Mouse (Mus musculus): ENCODE data around the gene Clec1a. TPM values are rescaled to one million over a fixed set of nuclear protein-coding genes. Genes with fewer than 3 reads are reported as not detected.

The Clec1a gene
- polyA plus RNA-seq, 1 experiment from 2014 or later, result 1.4 TPM

DNA sequence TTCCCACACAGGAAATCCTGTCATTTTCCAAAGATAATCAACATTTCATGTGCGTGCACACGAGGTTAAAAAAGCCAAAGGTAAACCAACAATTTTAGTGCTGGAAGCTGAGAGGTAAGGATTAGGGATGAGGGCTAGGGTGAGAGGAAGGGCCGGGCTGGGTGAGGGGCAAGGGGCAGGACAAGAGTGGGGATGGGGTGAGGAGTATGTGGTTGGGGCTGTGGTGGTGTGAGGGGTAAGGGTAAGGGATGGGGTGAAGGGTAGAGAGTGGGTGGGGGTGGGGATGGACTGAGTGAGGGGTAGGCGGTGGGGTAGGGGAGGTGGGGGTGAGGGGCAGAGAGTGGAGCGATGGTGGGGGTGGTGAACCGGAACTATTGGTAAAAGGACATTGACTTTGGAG, 58.1 kb downstream of the Clec1a start:
- ATAC-seq (ENCODE audit: low FRiP score) (no peak), DNase-seq (ENCODE audit: low spot score) (no peak)
- Histone ChIP-seq H3K27ac (ENCODE audit: low read depth, low read length) (no peak overlapping the region), H3K27me3 (ENCODE audit: control insufficient read depth, insufficient read depth, low read length) (no peaks in the 10 kb centered on the region), H3K4me3 (ENCODE audit: low read depth, low read length) (no peak overlapping the region), H3K9ac (ENCODE audit: low read depth, low read length) (no peak overlapping the region), H3K36me3 (ENCODE audit: control insufficient read depth, insufficient read depth, low read length) (no peaks in the 10 kb centered on the region), H3K9me3 (ENCODE audit: control insufficient read depth, low read length) (no peaks in the 10 kb centered on the region), H3K4me1 (replicated peaks; ENCODE audit: control insufficient read depth, insufficient read depth, low read length) (no peaks in the 10 kb centered on the region), H3K4me2 (replicated peaks; ENCODE audit: low read depth, low read length) (no peak overlapping the region)
- WGBS, result 76% methylated on average over 6 of the region's 6 CpGs

DNA sequence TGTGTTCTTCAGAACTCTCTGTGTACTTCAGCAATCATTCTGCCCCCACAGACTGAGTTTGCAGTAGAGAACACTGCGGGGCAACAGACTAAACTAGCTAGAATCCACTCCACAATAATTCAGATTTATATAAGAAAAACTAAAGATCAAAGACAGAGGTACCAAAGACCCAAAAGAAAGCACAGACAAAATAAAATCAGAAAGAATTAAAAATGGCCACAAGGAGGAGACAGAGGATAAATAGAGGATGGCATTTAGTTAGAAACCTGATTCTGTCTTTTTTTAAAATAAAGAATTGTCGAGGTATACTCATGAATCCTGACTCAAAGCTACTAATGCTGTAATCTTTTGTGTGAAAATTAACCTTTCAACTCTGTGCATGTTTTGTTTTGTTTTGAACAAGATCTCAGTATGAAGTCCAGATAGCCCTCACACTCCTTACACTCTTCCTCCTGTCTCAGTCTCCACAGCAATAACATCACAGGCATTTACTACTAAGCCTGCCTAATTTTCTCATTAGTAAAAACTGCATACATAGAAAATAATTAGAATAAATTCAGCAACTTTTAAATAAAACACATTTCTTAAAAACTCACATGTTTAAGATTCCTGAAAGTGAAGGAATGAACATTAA, 58.6 kb downstream of the Clec1a start:
- Histone ChIP-seq H3K27ac (ENCODE audit: low read depth, low read length) (no peak overlapping the region), H3K9me3 (ENCODE audit: control insufficient read depth, low read length) (no peaks in the 10 kb centered on the region), H3K36me3 (ENCODE audit: control insufficient read depth, insufficient read depth, low read length) (no peaks in the 10 kb centered on the region), H3K4me2 (replicated peaks; ENCODE audit: low read depth, low read length) (no peak overlapping the region), H3K27me3 (ENCODE audit: control insufficient read depth, insufficient read depth, low read length) (no peaks in the 10 kb centered on the region), H3K4me3 (ENCODE audit: low read depth, low read length) (no peak overlapping the region), H3K4me1 (replicated peaks; ENCODE audit: control insufficient read depth, insufficient read depth, low read length) (no peaks in the 10 kb centered on the region), H3K9ac (ENCODE audit: low read depth, low read length) (no peak overlapping the region)
- ATAC-seq (ENCODE audit: low FRiP score) (no peak), DNase-seq (ENCODE audit: low spot score) (no peak)
- WGBS, result 41% methylated on average over 2 of the region's 2 CpGs

DNA sequence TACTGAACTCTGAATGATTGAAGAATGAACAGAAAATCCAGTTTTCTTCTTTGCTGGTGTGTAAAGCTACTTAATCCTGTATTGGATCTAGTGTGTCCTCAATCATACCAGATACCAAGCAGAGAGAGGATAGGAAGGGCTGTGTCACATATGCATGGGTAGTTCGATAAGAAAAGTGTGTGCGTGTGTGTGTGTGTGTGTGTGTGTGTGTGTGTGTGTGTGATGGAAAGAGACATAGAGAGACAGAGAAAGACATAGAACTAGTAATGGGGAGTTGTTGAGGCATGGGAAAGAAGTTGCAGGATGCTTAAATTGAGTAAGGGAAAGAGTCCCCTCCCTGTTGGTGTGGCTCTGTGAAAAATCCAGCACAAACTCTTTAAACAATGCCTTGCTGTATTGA, 66.0 kb downstream of the Clec1a start, which contains the start of gene Clec12b:
TSS of gene Clec12b (minus strand) at position 101 of the 400 bp plus-strand sequence.
- WGBS, result 81% methylated on average over 2 of the region's 2 CpGs
- no peaks in the 10 kb centered on the region for H3K36me3 ChIP-seq (ENCODE audit: control insufficient read depth, insufficient read depth, low read length)
- no peak within 1 kb of the TSS for H3K27ac ChIP-seq (ENCODE audit: low read depth, low read length)
- H3K4me3 ChIP-seq (ENCODE audit: low read depth, low read length), result no peak within 1 kb of the TSS
- no peak for ATAC-seq (ENCODE audit: low FRiP score)
- H3K27me3 ChIP-seq (ENCODE audit: control insufficient read depth, insufficient read depth, low read length), result no peaks in the 10 kb centered on the region
- no peak within 1 kb of the TSS for H3K9ac ChIP-seq (ENCODE audit: low read depth, low read length)
- no peak within 1 kb of the TSS for H3K4me2 ChIP-seq (replicated peaks; ENCODE audit: low read depth, low read length)
- DNase-seq (ENCODE audit: low spot score), result no peak
- H3K9me3 ChIP-seq (ENCODE audit: control insufficient read depth, low read length), result no peaks in the 10 kb centered on the region
- H3K4me1 ChIP-seq (replicated peaks; ENCODE audit: control insufficient read depth, insufficient read depth, low read length), result no peaks in the 10 kb centered on the region

DNA sequence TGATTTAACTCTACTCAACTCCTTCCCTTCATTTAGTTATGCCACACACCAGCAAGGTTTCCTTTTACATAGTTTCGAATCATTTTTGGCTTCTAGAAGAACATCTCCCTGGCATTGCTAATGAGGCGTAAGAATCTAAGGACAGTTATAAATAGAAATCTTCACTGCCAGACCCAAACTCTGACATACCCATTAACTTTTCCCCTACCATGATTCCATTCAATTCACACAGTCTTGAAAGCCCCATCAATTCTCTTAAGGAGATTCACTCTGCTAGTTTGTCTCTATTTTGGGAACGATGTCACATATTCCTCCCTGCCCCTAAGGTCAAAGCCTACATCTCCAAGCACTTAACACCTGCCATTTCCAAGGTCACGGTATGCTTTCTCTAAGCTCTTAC, 66.8 kb downstream of the Clec1a start:
- no peak for DNase-seq (ENCODE audit: low spot score)
- no peaks in the 10 kb centered on the region for H3K27me3 ChIP-seq (ENCODE audit: control insufficient read depth, insufficient read depth, low read length)
- peak; percentile 20; the same call in 1 of the 2 replicates for ATAC-seq (ENCODE audit: low FRiP score)
- no peak overlapping the region for H3K4me2 ChIP-seq (replicated peaks; ENCODE audit: low read depth, low read length)
- H3K27ac ChIP-seq (ENCODE audit: low read depth, low read length), result no peak overlapping the region
- no peaks in the 10 kb centered on the region for H3K36me3 ChIP-seq (ENCODE audit: control insufficient read depth, insufficient read depth, low read length)
- no peak overlapping the region for H3K9ac ChIP-seq (ENCODE audit: low read depth, low read length)
- 45% methylated on average over 4 of the region's 4 CpGs for WGBS
- no peaks in the 10 kb centered on the region for H3K9me3 ChIP-seq (ENCODE audit: control insufficient read depth, low read length)
- no peak overlapping the region for H3K4me3 ChIP-seq (ENCODE audit: low read depth, low read length)
- H3K4me1 ChIP-seq (replicated peaks; ENCODE audit: control insufficient read depth, insufficient read depth, low read length), result no peaks in the 10 kb centered on the region

DNA sequence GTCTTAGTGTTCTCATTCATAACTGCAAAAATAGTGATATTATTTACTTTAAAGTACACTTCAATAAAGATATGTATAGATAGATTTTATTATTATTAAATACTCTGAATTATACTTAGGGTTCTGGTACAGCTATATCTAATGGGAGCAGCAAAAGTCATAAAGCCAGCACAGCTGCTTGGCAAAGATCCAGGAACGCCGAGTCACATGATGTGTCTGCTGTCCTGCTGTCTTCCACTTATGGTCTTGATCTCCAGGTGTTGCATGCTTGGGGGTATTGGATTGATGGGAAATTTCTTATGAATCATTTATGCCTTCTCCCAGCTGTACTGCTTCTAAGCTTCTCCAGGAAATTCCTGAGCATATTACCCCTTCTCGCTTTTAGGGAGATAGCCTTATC, 68.3 kb downstream of the Clec1a start:
- H3K9ac ChIP-seq (ENCODE audit: low read depth, low read length), result no peak overlapping the region
- H3K9me3 ChIP-seq (ENCODE audit: control insufficient read depth, low read length), result no peaks in the 10 kb centered on the region
- DNase-seq (ENCODE audit: low spot score) (no peak), ATAC-seq (ENCODE audit: low FRiP score) (no peak)
- no peak overlapping the region for H3K4me3 ChIP-seq (ENCODE audit: low read depth, low read length)
- WGBS, result 94% methylated on average over 3 of the region's 3 CpGs
- H3K4me1 ChIP-seq (replicated peaks; ENCODE audit: control insufficient read depth, insufficient read depth, low read length), result no peaks in the 10 kb centered on the region
- H3K36me3 ChIP-seq (ENCODE audit: control insufficient read depth, insufficient read depth, low read length), result no peaks in the 10 kb centered on the region
- H3K27ac ChIP-seq (ENCODE audit: low read depth, low read length), result no peak overlapping the region
- H3K27me3 ChIP-seq (ENCODE audit: control insufficient read depth, insufficient read depth, low read length), result no peaks in the 10 kb centered on the region
- no peak overlapping the region for H3K4me2 ChIP-seq (replicated peaks; ENCODE audit: low read depth, low read length)

DNA sequence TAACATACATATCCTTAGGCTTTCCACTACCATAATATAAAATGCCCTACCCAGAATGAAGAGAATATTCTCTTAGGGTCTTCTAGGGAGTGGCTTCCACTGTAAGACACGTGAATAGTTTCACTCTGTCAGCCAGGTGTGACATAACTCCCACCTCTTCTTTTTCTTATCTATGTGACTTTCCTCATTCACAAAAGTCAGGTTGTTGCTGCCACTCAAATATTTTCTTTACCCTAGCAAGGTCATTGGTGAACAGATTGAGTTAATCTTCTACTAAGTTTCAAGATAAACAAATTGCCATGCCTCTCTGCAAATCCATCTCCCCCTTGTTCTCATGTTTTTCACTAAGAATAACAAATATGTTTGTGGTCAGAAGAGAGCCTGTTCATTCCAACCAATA, 70.1 kb downstream of the Clec1a start:
- Histone ChIP-seq H3K4me3 (ENCODE audit: low read depth, low read length) (no peak overlapping the region), H3K36me3 (ENCODE audit: control insufficient read depth, insufficient read depth, low read length) (no peaks in the 10 kb centered on the region), H3K9me3 (ENCODE audit: control insufficient read depth, low read length) (no peaks in the 10 kb centered on the region), H3K4me2 (replicated peaks; ENCODE audit: low read depth, low read length) (no peak overlapping the region), H3K27me3 (ENCODE audit: control insufficient read depth, insufficient read depth, low read length) (no peaks in the 10 kb centered on the region), H3K9ac (ENCODE audit: low read depth, low read length) (no peak overlapping the region), H3K27ac (ENCODE audit: low read depth, low read length) (no peak overlapping the region), H3K4me1 (replicated peaks; ENCODE audit: control insufficient read depth, insufficient read depth, low read length) (no peaks in the 10 kb centered on the region)
- DNase-seq (ENCODE audit: low spot score), result no peak
- WGBS, result 86% methylated on average over 1 of the region's 1 CpGs
- no peak for ATAC-seq (ENCODE audit: low FRiP score)

DNA sequence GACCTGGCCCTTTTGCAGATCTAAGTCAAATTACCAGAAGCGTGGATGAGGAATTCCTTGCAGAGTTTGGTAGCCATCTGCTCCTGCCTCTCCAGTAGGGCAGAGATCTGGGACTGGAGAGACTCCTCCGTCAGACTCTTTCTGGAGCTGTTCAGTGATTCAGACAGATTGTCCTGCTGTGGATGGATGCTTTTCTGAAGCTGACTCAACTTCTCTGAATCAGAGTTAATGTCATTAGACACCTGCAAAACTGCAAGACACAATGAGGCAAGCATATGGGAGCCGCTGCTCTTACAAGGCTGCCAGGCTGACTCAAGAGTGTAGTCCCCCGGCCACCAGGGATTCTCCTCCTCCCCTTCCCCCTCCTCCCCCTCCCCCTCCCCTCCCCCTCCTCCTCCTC, 71.3 kb downstream of the Clec1a start:
- H3K36me3 ChIP-seq (ENCODE audit: control insufficient read depth, insufficient read depth, low read length), result no peaks in the 10 kb centered on the region
- H3K9ac ChIP-seq (ENCODE audit: low read depth, low read length), result no peak overlapping the region
- no peaks in the 10 kb centered on the region for H3K27me3 ChIP-seq (ENCODE audit: control insufficient read depth, insufficient read depth, low read length)
- no peak overlapping the region for H3K27ac ChIP-seq (ENCODE audit: low read depth, low read length)
- DNase-seq (ENCODE audit: low spot score), result no peak
- no peaks in the 10 kb centered on the region for H3K4me1 ChIP-seq (replicated peaks; ENCODE audit: control insufficient read depth, insufficient read depth, low read length)
- H3K4me2 ChIP-seq (replicated peaks; ENCODE audit: low read depth, low read length), result no peak overlapping the region
- no peak for ATAC-seq (ENCODE audit: low FRiP score)
- WGBS, result 60% methylated on average over 4 of the region's 4 CpGs
- H3K4me3 ChIP-seq (ENCODE audit: low read depth, low read length), result no peak overlapping the region
- H3K9me3 ChIP-seq (ENCODE audit: control insufficient read depth, low read length), result no peaks in the 10 kb centered on the region

DNA sequence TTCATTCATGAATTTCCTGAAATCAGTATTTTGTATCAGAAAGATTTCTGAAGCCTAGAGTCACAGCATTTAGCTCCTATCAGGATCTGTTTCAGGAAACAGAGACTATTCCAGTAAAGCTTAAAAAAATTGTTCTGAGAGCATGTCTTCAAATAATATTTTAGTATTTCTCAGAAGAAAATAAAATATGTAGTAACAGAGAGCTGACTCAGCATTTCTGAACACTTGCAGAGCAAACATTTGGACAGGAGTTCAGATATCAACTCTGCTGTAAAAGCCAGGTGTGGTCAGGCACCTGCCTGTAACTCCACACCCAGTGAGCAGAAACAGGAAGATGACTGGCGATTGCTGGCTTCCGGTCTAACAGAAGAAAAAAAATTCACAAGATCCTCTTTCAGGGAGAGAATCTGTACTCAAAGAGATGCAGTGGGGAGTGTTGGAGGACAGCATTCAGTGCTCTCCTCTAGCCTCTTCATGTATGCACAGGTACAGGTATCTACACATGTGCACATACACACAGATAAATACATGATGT, 76.8 kb downstream of the Clec1a start:
- DNase-seq (ENCODE audit: low spot score) (no peak), ATAC-seq (ENCODE audit: low FRiP score) (no peak)
- no peaks in the 10 kb centered on the region for H3K27me3 ChIP-seq (ENCODE audit: control insufficient read depth, insufficient read depth, low read length)
- no peak overlapping the region for H3K4me2 ChIP-seq (replicated peaks; ENCODE audit: low read depth, low read length)
- no peaks in the 10 kb centered on the region for H3K4me1 ChIP-seq (replicated peaks; ENCODE audit: control insufficient read depth, insufficient read depth, low read length)
- 90% methylated on average over 2 of the region's 2 CpGs for WGBS
- no peak overlapping the region for H3K9ac ChIP-seq (ENCODE audit: low read depth, low read length)
- no peak overlapping the region for H3K4me3 ChIP-seq (ENCODE audit: low read depth, low read length)
- H3K27ac ChIP-seq (ENCODE audit: low read depth, low read length), result no peak overlapping the region
- H3K9me3 ChIP-seq (ENCODE audit: control insufficient read depth, low read length), result no peaks in the 10 kb centered on the region
- no peaks in the 10 kb centered on the region for H3K36me3 ChIP-seq (ENCODE audit: control insufficient read depth, insufficient read depth, low read length)
